9 mouse cellular contexts compared by ENCODE assay signal in the genomic region with DNA sequence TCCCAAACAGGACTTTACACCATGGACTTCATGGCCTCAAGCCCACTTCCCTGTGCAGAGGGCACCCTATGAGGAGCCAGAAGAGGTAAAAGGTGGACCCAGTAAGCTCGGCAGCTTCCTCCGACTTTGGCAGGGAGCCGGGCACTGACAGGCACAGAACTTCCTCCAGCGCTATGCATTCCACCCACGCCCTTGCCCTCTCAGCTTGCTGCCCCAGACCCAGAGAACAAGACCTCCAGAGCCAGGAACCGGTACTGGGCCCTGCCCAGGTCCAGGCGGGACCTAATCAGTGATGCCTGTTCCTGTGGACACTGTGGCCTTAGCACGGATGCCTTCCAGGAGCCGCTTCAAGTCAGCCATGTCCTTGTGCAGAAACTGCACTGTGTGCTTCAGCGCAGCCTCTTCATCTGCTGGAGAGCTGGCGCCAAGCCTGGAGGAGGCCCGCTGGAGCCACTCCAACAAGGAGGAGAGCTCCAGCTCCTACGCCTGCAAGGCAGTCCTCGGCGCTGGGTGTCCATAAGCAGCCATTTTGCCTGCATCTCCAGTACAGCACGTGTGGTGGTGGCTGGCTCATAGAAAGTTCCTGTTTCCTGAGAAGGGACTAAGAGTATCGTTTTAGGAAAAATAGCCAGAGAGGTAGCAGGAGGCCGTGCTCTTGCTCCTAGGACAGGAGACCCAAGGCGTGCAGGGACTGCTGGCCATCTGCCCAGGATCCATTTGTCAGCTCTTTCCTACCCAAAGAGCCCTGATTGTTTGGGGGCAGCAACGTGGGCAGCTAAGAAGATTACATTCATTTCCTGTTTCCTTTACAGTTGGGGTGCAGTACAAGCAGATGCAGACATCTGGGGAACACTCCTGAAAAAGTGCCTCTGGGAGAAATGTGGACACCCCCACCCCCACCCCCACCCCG. TPM values are rescaled to one million over a fixed set of nuclear protein-coding genes. Genes with fewer than 3 reads are reported as not detected.
DNase-seq lines count a peak whose midpoint lies in the region; ATAC-seq and TF ChIP-seq lines count a peak whose summit lies in the region.
"Had no signal": no experiment of that assay in that cellular context is flagged by ENCODE, and none has a peak within 500 bp of the region (broad histone marks: within the 10 kb centered on the region; RNA-seq: fewer than 3 reads in every experiment).

No protein-coding gene starts in this region.

- H3K4me3 ChIP-seq in lung, postnatal 0 days (ENCODE audit: low read depth, low read length), result peak overlapping the region; percentile 28
- H3K4me3 ChIP-seq: megakaryocyte, embryonic 14.5 days had no signal

- H3K4me1 ChIP-seq in lung, postnatal 0 days (ENCODE audit: insufficient read depth, low read depth, low read length), result peaks cover 10% of the 10 kb centered on the region; the same call in 1 of the 2 replicates

- no peaks in the 10 kb centered on the region for H3K27me3 ChIP-seq in lung, postnatal 0 days (replicated peaks; ENCODE audit: insufficient read depth, low read length)

- H3K27ac ChIP-seq in lung, postnatal 0 days (ENCODE audit: low read length), result peak overlapping the region; percentile 93

- H3K36me3 ChIP-seq in lung, postnatal 0 days (ENCODE audit: insufficient read depth, low read length), result no peaks in the 10 kb centered on the region

- WGBS in lung, postnatal 0 days, result 8% methylated on average over 21 of the region's 21 CpGs

- DNase-seq in Muller cell, postnatal 12 days (ENCODE audit: inconsistent ontology term), result peak; percentile 85
- peak; percentile 64 for DNase-seq in brain, embryonic 18.5 days (ENCODE audit: low read depth, low spot score)
- DNase-seq in frontal cortex, postnatal 10 days (ENCODE audit: low spot score in 2 of 2), result peak; percentile 83 to 85
- DNase-seq in heart, postnatal 4 days, result peak; percentile 95
- peak; percentile 91 for DNase-seq in layer of hippocampus, adult 9-11 months
- DNase-seq in lung, postnatal 0 days (ENCODE audit: low spot score), result peak; percentile 94
- DNase-seq in skeletal muscle tissue, adult 2 months (ENCODE audit: low read depth, low spot score), result peak; percentile 93
- DNase-seq in retina, embryonic 14.5 days (ENCODE audit: low spot score), result no peak

- H3K9ac ChIP-seq in lung, postnatal 0 days (replicated peaks; ENCODE audit: low read depth), result peak overlapping the region; percentile 32

- H3K9me3 ChIP-seq in lung, postnatal 0 days (ENCODE audit: low read length), result no peaks in the 10 kb centered on the region
- H3K9me3 ChIP-seq: megakaryocyte, embryonic 14.5 days had no signal

- peak overlapping the region; percentile 63 for H3K4me2 ChIP-seq in lung, postnatal 0 days (replicated peaks; ENCODE audit: low read depth, low read length)

- peak; percentile 94 for ATAC-seq in lung, postnatal 0 days

- 0 out of 2 replicates have a peak, but pooled peaks have one; percentile 29 for TF ChIP-seq EP300 in lung, postnatal 0 days (IDR thresholded peaks at IDR 0.05)

- TF ChIP-seq CTCF in lung, postnatal 0 days (IDR thresholded peaks at IDR 0.05), result no peak; the same call in 1 of the 2 replicates

RNA-seq across cellular contexts. Expression of gene A830005F24Rik, which starts 39.1 kb away (rescaled TPM):
- not detected for total RNA-seq in heart, postnatal 4 days (2021)
- 0.41 TPM in 1 of 2 replicates, not detected in the other for polyA plus RNA-seq in lung, postnatal 0 days (2015; fragmentation: Nextera tagmentation; extraction: Ambion mirVana)

RNA-seq across cellular contexts. Expression of gene Zfp169, which starts 39.2 kb away (rescaled TPM):
- total RNA-seq in heart, postnatal 4 days (2021), result 1 to 10 TPM; 5.8 to 6.2 TPM
- 1.3 and 1.6 TPM in 2 replicates for polyA plus RNA-seq in lung, postnatal 0 days (2015; fragmentation: Nextera tagmentation; extraction: Ambion mirVana)
